Mouse (Mus musculus) retina, adult 2 months (tissue): ENCODE data around the gene Trmt44.
"Not testable (repeated sequence)": the region's sequence is repeated elsewhere in the genome, so short reads cannot be mapped to it uniquely, and the experiment has no call there.

ENCODE experiments used
- DNase-seq: peaks from one replicate; pipeline ENCODE4 v3.0.0-alpha.2; 2012; ENCODE audit warnings: low read depth, low spot score

The Trmt44 gene

DNA sequence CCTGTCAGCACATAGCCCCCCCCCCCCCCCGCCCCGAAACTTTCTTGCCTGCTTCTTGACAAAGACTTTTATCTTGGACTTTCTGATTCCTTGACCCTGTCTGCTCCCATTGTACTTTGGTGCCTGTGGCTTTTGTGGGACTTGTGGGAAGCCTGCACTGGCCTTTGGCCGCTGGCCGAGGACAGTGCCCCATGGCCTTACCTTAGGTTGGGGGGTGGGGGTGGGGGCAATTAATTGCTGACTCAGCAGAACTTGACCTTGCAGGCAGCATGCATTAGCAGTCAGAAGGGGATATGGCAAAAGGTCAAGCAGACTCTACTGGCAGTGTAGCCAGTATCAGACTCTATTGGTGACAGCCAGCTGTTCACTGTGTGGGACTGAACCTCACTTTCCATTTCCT lies 16.6 kb upstream of the Trmt44 start:
- DNase-seq, result no peak

- not testable (repeated sequence) for DNase-seq
These were observed 9.4 kb upstream of the Trmt44 start for GRCm38 (mm10) chr5:35584259-35584658.

- DNase-seq, result no peak
These were observed 8.4 kb upstream of the Trmt44 start for GRCm38 (mm10) chr5:35583221-35583783.

DNA sequence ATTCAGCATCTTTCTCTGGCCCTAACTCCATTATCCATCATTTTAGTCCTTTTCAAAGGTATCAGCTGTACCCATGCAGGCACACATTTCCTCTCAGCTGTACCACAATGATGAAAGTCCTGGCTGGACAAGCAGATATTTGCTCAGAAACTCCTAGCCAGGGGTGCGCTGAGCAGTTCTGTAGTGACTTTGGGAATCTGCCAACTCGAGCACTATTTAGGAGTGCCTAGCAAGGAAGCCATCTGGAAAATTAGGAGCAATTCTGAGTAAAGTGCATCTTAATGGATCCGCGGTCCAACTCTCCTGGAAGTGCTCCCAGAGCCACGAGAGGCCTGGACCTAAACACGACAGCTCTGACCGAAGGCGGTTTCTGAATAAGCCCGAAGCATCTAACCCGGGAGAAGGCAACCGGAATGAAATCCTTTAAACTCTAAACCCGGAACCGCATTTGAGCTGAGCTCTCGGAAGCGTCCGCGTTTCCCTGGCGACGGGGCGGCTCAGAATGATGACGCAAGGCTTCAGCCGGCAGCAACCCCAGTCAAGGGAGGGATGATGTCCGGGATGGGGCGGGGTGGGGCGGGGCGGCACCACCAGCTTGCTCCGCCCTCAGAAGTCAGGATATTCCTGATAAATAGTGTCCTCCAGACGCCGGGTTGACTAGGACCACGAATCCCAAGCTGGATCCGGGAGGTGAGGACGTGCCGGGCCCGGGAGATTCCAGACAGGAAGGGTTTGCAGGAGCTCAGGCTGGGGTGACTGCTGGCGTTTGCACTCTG lies 7.8 kb upstream of the Trmt44 start, which contains the start of gene Acox3:
Gene Acox3, plus strand, starts transcription at position 596 of the 776 bp plus-strand sequence.
- DNase-seq, result peak; percentile 96

DNA sequence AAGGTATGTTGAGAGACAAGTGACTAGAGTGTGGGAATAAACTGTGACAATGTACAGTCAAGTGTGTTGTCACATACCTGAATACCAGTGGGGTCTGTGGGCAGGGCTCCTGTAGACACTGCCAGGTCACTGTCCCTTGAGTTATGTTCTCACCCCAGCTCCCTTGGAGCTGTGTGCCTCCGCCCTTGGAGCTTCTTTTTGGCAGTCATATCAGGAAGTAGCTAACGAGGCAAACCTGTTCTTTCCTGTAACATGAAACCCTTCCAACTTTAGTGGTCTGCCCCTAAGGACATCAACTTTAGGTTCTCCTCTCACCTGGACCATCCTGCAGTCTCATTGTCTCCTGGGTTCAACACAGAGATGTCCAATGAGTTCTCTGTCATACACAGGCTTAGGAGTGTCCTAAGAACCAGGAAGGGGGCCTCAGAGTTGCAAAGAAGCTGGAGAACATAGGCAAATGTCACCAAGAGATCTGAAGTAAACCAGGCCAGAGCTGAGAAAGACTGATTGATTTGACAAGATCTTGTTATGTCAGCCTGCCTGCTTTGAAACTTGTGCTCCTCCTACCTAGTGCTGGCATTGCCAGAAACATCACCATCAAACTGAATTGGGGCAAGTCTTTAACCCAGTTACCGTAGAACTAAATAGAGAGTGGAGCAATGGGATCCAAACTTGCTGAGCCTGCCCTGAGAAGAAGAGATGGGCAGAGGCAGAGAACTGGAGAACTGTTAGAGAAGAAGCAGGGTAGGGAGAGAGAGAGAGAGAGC lies 5.5 kb upstream of the Trmt44 start:
- DNase-seq, result no peak

- no peak for DNase-seq
These were observed 4.5 kb upstream of the Trmt44 start for GRCm38 (mm10) chr5:35579247-35579893.

DNA sequence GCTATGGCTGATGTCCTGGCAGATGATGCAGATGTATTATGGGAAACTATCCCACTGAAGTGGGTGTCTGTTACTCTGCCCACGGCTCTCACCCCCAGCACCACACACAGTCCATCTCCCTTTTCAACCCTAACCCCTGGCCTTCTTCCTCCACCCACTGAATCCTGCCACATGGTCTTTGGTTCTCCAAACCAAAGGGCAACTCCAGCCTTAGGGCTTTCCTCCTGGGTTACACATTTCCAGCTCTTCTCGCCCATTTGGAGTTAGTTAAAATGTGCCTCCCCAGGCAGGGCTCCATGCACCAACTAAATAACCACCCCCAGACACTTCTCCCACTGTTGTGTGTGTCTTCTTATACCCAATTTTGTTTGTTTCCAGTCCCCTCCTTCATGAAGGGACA lies 3.5 kb upstream of the Trmt44 start:
- DNase-seq, result no peak

- DNase-seq, result no peak
These were observed 1.6 kb upstream of the Trmt44 start for GRCm38 (mm10) chr5:35576409-35577020.

- DNase-seq, result no peak
These were observed 3.3 kb downstream of the Trmt44 start for GRCm38 (mm10) chr5:35571546-35571945.

DNA sequence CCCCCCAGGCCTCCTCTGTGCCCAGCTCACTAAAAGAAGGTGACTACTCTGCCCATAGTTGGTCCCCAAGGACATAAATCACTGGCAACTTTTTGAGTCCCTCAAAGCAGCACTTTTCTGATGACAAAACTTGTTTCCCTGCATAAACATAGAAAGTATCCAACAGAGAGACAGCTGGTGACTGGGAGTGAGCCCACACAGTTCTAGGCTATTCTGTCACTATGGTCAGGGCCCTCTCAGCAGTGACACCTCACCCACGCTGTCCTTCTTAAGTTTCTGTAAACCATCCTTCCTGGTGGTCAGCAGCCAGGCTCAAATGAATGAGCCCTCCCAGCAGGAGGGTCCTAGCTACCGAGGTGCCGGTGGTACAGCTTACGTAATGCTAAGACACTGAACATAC lies 8.2 kb downstream of the Trmt44 start:
- no peak for DNase-seq

DNA sequence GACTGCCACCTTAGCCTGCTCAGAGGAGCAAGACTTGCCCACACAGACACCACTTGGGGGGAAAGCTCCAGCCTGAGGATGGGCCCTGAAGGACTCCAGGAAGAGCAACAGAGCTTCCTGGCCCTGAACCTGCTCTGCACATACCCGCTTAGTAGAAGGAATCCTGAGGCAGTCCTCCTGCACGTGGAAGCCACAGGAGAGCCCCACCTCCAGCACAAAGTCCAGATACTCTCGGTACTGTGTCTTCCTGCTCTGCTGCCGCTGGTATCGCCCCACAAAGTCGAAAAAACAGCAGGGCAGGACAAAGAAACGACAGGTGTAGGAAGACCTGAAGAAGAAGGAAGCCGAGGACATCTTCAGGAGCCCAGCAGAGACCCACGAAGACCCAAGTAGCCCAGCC lies 9.7 kb downstream of the Trmt44 start:
- DNase-seq, result no peak

DNA sequence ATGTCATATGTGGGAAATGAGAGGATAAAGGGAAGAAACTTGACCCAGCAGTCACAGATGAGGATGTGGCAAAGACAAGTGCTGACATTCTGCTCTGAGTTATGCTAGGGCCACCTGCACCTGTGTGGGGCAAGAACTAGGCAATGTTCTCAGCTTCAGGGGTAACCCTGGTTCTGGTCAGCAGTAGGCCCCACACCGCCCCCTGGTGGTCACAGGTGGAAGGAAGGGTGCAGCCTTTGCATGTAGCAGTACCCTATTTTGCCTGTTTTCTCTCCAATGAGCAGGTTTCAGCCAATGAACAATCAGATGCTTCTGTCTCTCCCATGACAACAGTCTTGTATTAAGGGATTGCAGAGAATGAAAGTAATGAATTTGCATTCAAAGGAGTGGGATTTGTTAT lies 11.4 kb downstream of the Trmt44 start:
- no peak for DNase-seq

- no peak for DNase-seq
These were observed 12.3 kb downstream of the Trmt44 start for GRCm38 (mm10) chr5:35562616-35563015.

GRCm38 (mm10) chr5:35559447-35559846 lies 15.4 kb downstream of the Trmt44 start:
- DNase-seq, result no peak

- no peak for DNase-seq
These were observed 16.8 kb downstream of the Trmt44 start for GRCm38 (mm10) chr5:35557946-35558621.

GRCm38 (mm10) chr5:35556393-35556792 lies 18.5 kb downstream of the Trmt44 start:
- DNase-seq, result no peak

- no peak for DNase-seq
These were observed 21.9 kb downstream of the Trmt44 start for GRCm38 (mm10) chr5:35552838-35553539.

DNA sequence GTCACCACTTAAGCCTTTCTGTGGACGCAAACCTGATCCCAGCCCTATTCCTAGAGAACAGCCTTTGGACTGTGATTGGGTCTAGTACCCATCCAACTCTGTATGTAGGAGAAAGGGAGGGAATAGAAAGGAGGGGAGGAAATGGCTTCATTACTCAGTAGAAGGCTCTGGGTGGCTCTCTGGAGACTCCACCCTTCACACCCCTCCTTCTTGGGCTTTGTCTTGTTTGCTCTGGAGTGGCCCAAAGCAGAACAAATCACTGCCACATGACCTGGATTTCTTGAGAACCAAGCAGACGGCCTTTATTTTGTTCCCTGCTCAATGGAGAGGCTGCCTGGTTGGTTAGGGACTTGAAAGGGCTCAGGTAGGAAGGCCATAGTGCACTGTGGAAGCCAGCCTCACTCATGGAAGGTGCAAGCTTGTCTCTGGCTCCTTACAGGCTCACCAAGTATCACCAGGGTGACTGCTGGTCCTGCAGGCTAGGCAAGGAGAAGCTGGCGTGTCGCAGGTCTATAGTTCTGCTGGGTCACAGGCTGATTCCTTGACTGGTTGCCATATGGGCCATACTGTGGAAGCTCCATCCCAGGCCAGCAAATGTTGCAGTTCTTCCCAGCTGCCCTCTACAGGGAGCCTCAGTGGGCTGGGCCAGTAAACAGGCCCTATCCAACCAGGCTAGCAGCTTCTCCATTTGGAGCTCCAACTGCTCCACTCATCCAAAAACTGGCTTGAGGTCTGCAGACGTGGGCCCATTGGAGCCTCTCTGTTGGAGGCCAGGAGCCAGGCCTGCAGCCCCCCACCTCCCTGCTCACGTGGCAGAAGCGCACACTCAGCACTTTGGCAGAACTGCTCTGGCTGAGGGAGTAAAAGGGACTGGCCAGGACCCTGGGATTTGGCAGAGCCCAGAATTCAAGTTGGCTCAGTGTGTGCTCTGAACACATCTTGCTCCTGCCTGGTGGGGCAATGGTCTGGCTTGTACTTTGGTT lies 22.7 kb downstream of the Trmt44 start:
- DNase-seq, result no peak

DNA sequence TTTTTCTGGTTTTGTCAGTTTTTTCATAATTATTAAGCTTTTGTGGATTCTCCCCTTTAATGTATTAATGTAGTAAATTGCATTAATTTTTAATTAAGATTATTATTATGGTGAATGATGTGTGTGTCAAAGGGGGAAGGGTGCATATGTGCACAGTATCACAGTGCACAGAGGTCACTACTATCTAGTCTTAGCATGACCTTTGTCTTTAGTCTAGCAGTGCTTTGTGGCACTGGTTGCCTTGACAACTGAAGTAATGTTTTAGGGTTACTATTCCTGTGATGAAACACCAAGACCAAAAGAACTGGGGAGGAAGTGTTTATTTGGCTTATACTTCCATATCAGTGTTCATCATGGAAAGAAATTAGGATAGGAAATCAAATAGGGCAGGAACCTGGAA lies 28.7 kb downstream of the Trmt44 start:
- DNase-seq, result no peak
